9 mouse cellular contexts compared by ENCODE assay signal in genomic region chr3:98348705-98349104, GRCm38 (mm10). TPM values are rescaled to one million over a fixed set of nuclear protein-coding genes. Genes with fewer than 3 reads are reported as not detected.
DNase-seq lines count a peak whose midpoint lies in the region; ATAC-seq lines count a peak whose summit lies in the region.
"Had no signal": no experiment of that assay in that cellular context is flagged by ENCODE, and none has a peak within 500 bp of the region (broad histone marks: within the 10 kb centered on the region; RNA-seq: fewer than 3 reads in every experiment).

No protein-coding gene starts in this region.

- 30% methylated on average over 8 of the region's 8 CpGs for WGBS in forebrain, embryonic 11.5 days
- WGBS in forebrain, embryonic 13.5 days = 13% methylated on average over 8 of the region's 8 CpGs
- 10% methylated on average over 8 of the region's 8 CpGs for whole genome bisulfite sequencing in forebrain, embryonic 14.5 days
- 16% methylated on average over 6 of the region's 8 CpGs for WGBS in midbrain, embryonic 11.5 days

- no peaks in the 10 kb centered on the region for H3K9me3 ChIP-seq in forebrain, embryonic 11.5 days (ENCODE audit: control insufficient read depth, low read length)
- no peaks in the 10 kb centered on the region for H3K9me3 ChIP-seq in forebrain, embryonic 13.5 days (replicated peaks)
- no peaks in the 10 kb centered on the region for H3K9me3 ChIP-seq in forebrain, embryonic 14.5 days (replicated peaks; ENCODE audit: control insufficient read depth, low read length)
- no peaks in the 10 kb centered on the region for H3K9me3 ChIP-seq in midbrain, embryonic 11.5 days (ENCODE audit: control insufficient read depth, low read length)
- H3K9me3 ChIP-seq: limb, embryonic 13.5 days had no signal

- no peak overlapping the region for H3K4me2 ChIP-seq in forebrain, embryonic 11.5 days (ENCODE audit: low read depth, low read length, severe bottlenecking)
- no peak overlapping the region for H3K4me2 ChIP-seq in forebrain, embryonic 13.5 days
- no peak overlapping the region for H3K4me2 ChIP-seq in forebrain, embryonic 14.5 days (ENCODE audit: low read length)
- H3K4me2 ChIP-seq in midbrain, embryonic 11.5 days = no peak overlapping the region
- H3K4me2 ChIP-seq: limb, embryonic 13.5 days had no signal

- no peaks in the 10 kb centered on the region for H3K27me3 ChIP-seq in forebrain, embryonic 11.5 days (ENCODE audit: control insufficient read depth, insufficient read depth, low read length)
- H3K27me3 ChIP-seq in forebrain, embryonic 13.5 days = no peaks in the 10 kb centered on the region
- H3K27me3 ChIP-seq in forebrain, embryonic 14.5 days (replicated peaks; ENCODE audit: control insufficient read depth, insufficient read depth, low read length) = no peaks in the 10 kb centered on the region
- H3K27me3 ChIP-seq in midbrain, embryonic 11.5 days (ENCODE audit: control insufficient read depth, insufficient read depth, low read length) = no peaks in the 10 kb centered on the region
- H3K27me3 ChIP-seq: limb, embryonic 13.5 days had no signal

- H3K4me3 ChIP-seq in forebrain, embryonic 11.5 days (ENCODE audit: low read depth, low read length) = no peak overlapping the region
- no peak overlapping the region for H3K4me3 ChIP-seq in forebrain, embryonic 13.5 days
- no peak overlapping the region for H3K4me3 ChIP-seq in forebrain, embryonic 14.5 days (ENCODE audit: low read depth, low read length)
- no peak overlapping the region for H3K4me3 ChIP-seq in midbrain, embryonic 11.5 days (ENCODE audit: low read depth, low read length)
- H3K4me3 ChIP-seq: limb, embryonic 13.5 days had no signal

- H3K9ac ChIP-seq in forebrain, embryonic 11.5 days (ENCODE audit: low read length) = no peak overlapping the region
- H3K9ac ChIP-seq in forebrain, embryonic 13.5 days = no peak overlapping the region
- no peak overlapping the region for H3K9ac ChIP-seq in forebrain, embryonic 14.5 days (ENCODE audit: low read length)
- H3K9ac ChIP-seq in midbrain, embryonic 11.5 days (ENCODE audit: low read length) = no peak overlapping the region
- H3K9ac ChIP-seq: limb, embryonic 13.5 days had no signal

- ATAC-seq in forebrain, embryonic 11.5 days (replicated peaks; ENCODE audit: low FRiP score) = peak; percentile 61
- ATAC-seq in forebrain, embryonic 13.5 days = no peak
- peak; percentile 29 for ATAC-seq in CD4-positive, CD25-positive, alpha-beta regulatory T cell, adult 4 months
- peak; percentile 46 for ATAC-seq in forebrain, embryonic 14.5 days
- ATAC-seq in midbrain, embryonic 11.5 days (ENCODE audit: low FRiP score) = peak; percentile 77
- ATAC-seq in frontal cortex, adult (ENCODE audit: low TSS enrichment) = no peak

- H3K27ac ChIP-seq in forebrain, embryonic 11.5 days (ENCODE audit: low read depth, low read length) = no peak overlapping the region
- H3K27ac ChIP-seq in forebrain, embryonic 13.5 days = no peak overlapping the region
- H3K27ac ChIP-seq in forebrain, embryonic 14.5 days (ENCODE audit: low read depth, low read length) = no peak overlapping the region
- no peak overlapping the region for H3K27ac ChIP-seq in midbrain, embryonic 11.5 days (ENCODE audit: low read depth, low read length)
- H3K27ac ChIP-seq: limb, embryonic 13.5 days had no signal

- DNase-seq in forebrain, embryonic 11.5 days (ENCODE audit: low spot score) = peak; percentile 67
- peak; percentile 23 for DNase-seq in forebrain, embryonic 14.5 days (ENCODE audit: low spot score)
- peak; percentile 83 for DNase-seq in midbrain, embryonic 11.5 days (ENCODE audit: low spot score, missing footprints)
- no peak for DNase-seq in right cerebral cortex, adult 18-20 months
- DNase-seq in heart, adult 11 months = no peak

- H3K4me1 ChIP-seq in forebrain, embryonic 11.5 days (replicated peaks; ENCODE audit: control insufficient read depth, insufficient read depth, low read length) = no peaks in the 10 kb centered on the region; the same call in 1 of the 2 replicates
- H3K4me1 ChIP-seq in forebrain, embryonic 13.5 days = 0 out of 2 replicates have a peak, but pooled peaks cover 2% of the 10 kb centered on the region
- H3K4me1 ChIP-seq in forebrain, embryonic 14.5 days (ENCODE audit: control insufficient read depth, insufficient read depth, low read length) = no peaks in the 10 kb centered on the region
- no peaks in the 10 kb centered on the region; the same call in 1 of the 2 replicates for H3K4me1 ChIP-seq in midbrain, embryonic 11.5 days (ENCODE audit: control insufficient read depth, insufficient read depth, low read length)
- H3K4me1 ChIP-seq: limb, embryonic 13.5 days had no signal

- no peaks in the 10 kb centered on the region for H3K36me3 ChIP-seq in forebrain, embryonic 11.5 days (ENCODE audit: control insufficient read depth, insufficient read depth, low read length)
- H3K36me3 ChIP-seq in forebrain, embryonic 13.5 days (ENCODE audit: poor library complexity, severe bottlenecking) = no peaks in the 10 kb centered on the region
- no peaks in the 10 kb centered on the region for H3K36me3 ChIP-seq in forebrain, embryonic 14.5 days (ENCODE audit: control insufficient read depth, insufficient read depth, low read length)
- no peaks in the 10 kb centered on the region for H3K36me3 ChIP-seq in midbrain, embryonic 11.5 days (ENCODE audit: control insufficient read depth, insufficient read depth, low read length)
- H3K36me3 ChIP-seq: limb, embryonic 13.5 days had no signal

RNA-seq across cellular contexts. Expression of gene Phgdh, which starts 8.9 kb away (rescaled TPM):
- 332 and 367 TPM in 2 replicates for polyA plus RNA-seq in forebrain, embryonic 11.5 days (2014; fragmentation: Nextera tagmentation; extraction: Ambion mirVana)
- 239 and 277 TPM in 2 replicates for polyA plus RNA-seq in forebrain, embryonic 13.5 days (2015; fragmentation: Nextera tagmentation; extraction: Ambion mirVana)
- polyA plus RNA-seq in CD4-positive, CD25-positive, alpha-beta regulatory T cell, adult 4 months (2017; shearing (Covaris generic)) = 100 to 1,000 TPM in 1 of 2 experiments, 10 to 100 TPM in 1; 98.0 to 189 TPM
- polyA plus RNA-seq in forebrain, embryonic 14.5 days (2014; fragmentation: Nextera tagmentation; extraction: Ambion mirVana) = 215 and 245 TPM in 2 replicates
- polyA plus RNA-seq in midbrain, embryonic 11.5 days (2014; fragmentation: Nextera tagmentation; extraction: Ambion mirVana) = 317 and 361 TPM in 2 replicates

RNA-seq across cellular contexts. Expression of gene Zfp697, which starts 33.6 kb away (rescaled TPM):
- polyA plus RNA-seq in forebrain, embryonic 11.5 days (2014; fragmentation: Nextera tagmentation; extraction: Ambion mirVana) = 8.9 and 11.9 TPM in 2 replicates
- polyA plus RNA-seq in forebrain, embryonic 13.5 days (2015; fragmentation: Nextera tagmentation; extraction: Ambion mirVana) = 12.2 and 14.1 TPM in 2 replicates
- polyA plus RNA-seq in CD4-positive, CD25-positive, alpha-beta regulatory T cell, adult 4 months (2017; shearing (Covaris generic)) = not detected
- polyA plus RNA-seq in forebrain, embryonic 14.5 days (2014; fragmentation: Nextera tagmentation; extraction: Ambion mirVana) = 16.0 and 17.3 TPM in 2 replicates
- 9.5 and 10.2 TPM in 2 replicates for polyA plus RNA-seq in midbrain, embryonic 11.5 days (2014; fragmentation: Nextera tagmentation; extraction: Ambion mirVana)

Comparison
In these comparisons a context has a peak if more than half of its experiments do, and no peak if none do; other contexts are left out.
1. ATAC-seq: peak in forebrain, embryonic 11.5 days (single experiment), CD4-positive, CD25-positive, alpha-beta regulatory T cell, adult 4 months (single experiment), forebrain, embryonic 14.5 days (single experiment) and midbrain, embryonic 11.5 days (single experiment); none in forebrain, embryonic 13.5 days (single experiment) and frontal cortex, adult (single experiment).
2. DNase-seq: peak in forebrain, embryonic 11.5 days (single experiment), forebrain, embryonic 14.5 days (single experiment) and midbrain, embryonic 11.5 days (single experiment); none in right cerebral cortex, adult 18-20 months (single experiment) and heart, adult 11 months (single experiment).